Mouse (Mus musculus): ENCODE results near the gene Wee1.
"Not testable (repeated sequence)": the region's sequence is repeated elsewhere in the genome, so short reads cannot be mapped to it uniquely, and the experiment has no call there.

Gene Wee1

DNA sequence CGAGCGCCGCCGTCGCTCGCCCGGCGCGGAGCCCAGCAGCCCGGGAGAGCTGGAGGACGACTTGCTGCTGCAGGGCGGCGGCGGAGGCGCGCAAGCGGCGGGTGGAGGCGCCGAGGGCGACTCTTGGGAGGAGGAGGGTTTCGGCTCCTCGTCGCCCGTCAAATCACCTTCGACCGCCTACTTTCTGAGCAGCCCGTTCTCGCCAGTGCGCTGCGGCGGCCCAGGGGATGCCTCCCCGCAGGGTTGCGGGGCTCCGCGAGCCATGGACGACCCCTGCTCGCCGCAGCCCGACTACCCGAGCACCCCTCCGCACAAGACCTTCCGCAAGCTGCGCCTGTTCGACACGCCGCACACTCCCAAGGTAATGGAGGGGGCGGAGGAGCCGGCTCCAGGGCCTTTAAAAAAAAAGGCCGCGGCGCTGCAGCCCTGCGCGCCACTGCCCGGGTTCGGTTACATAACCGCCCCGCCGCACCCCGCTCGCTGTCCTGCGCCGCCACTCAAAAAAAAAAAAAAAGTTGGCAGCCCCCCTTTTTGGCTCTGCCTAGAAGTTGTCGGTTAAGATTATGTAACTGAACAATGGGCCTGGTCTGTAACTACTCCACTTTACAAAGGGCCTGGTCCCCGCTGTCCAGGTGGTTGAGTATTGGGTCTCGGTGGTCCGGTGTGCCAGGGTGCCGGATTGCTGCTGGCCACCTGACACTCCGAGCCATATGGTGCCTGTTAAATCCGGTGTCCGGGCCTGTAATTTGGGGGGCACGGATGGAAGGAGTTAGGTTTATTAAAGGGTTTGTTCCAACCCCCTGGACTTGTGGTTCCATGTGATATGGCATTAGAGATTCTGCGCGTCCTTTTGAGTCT lies 948 bp downstream of the Wee1 start:
- DNase-seq: peak; percentile 64

DNA sequence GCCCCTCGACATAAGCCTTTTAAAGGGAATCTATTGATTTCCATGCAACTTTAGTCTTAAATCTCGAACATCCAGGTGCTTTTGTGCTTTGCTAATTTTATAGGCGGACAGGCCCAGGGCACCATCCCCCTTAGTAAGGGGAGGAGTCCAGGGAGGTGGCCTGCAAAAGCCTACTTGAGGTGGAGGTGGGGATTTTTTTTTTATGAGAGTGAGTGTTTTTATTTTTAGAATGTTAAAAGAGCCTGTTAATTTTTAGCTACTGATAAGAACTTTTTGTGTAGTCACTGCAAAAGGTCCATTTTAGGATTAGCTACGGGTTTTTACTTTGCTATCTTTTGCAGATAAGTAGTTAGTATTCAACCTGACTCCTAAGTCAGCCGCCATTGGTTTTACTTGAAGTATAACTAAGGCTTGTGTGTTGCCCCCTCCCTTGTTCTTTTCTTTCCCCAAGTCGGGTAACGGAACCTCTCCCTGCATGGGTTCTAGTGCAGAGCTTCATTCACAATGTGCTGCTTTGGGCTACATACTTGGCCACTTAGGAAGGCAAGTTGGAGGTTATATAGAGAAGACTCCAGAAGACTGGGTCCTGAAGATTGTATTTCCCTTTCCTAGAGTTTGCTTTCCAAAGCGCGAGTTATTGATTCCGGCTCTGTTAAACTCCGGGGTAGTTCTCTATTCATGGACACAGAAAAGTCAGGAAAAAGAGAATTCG lies 2.2 kb downstream of the Wee1 start:
- no peak for DNase-seq

DNA sequence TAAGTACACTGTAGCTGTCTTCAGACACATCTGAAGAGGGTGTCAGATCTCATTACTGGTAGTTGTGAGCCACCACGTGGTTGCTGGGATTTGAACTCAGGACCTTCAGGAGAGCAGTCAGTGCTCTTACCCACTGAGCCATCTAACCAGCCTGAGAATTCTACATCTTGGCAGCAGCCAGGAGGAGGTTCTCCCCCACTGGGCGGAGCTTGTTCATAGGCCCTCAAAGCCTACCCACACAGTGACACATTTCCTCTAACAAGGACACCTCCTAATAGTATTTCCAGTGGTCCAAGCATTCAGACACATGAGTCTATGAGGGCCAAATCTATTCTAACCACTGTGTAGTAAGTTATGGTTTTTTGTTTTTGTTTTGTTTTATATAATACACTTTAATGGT lies 6.7 kb downstream of the Wee1 start:
- no peak for DNase-seq

DNA sequence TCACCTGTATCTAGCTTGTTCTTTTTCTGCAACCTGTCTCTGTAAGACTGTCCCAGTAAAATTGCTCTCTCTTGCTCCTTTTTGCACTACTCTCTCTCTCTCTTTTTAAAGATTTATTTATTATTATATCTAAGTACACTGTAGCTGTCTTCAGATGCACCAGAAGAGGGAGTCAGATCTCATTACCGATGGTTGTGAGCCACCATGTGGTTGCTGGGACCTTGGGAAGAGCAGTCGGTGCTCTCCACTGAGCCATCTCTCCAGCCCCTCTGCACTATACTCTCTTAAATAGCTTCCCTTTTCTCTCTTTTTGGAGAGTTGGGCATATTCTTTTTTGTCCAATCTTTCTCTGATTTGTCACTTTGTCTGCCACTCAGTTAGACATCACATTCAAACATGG lies 10.4 kb downstream of the Wee1 start:
- DNase-seq: not testable (repeated sequence)

DNA sequence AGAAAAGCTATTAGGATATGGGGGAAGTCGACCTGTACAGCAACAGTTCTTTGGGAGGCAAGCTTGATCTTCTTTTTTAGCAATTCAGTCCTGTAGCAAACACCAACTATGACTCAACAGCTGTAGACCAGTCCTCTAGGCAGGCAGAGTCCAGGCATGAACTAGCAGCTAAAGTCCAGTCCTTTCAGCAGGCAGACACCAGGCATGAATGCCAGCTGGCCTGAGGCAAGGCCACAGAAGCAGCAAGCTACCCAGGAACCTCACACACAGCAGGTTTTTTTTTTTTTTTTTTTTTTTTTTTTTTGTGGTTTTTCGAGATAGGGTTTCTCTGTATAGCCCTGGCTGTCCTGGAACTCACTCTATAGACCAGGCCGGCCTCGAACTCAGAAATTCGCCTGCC lies 12.1 kb downstream of the Wee1 start:
- DNase-seq: no peak

DNA sequence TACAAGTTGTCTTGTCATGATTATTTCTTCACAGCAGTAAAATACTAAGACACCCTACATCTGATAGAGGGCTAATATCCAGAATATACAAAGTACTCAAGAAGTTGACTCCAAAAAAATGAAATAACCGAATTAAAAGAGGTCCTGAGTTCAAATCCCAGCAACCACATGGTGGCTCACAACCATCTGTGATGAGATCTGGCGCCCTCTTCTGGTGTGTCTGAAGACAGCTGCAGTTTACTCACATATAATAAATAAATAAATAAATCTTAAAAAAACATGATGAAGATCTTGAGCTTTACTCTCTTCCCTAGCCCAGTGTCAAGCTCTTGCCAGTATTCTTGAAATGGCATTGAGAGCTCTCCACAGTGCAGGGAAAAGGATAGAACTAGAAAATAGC lies 16.7 kb downstream of the Wee1 start:
- DNase-seq: no peak

DNA sequence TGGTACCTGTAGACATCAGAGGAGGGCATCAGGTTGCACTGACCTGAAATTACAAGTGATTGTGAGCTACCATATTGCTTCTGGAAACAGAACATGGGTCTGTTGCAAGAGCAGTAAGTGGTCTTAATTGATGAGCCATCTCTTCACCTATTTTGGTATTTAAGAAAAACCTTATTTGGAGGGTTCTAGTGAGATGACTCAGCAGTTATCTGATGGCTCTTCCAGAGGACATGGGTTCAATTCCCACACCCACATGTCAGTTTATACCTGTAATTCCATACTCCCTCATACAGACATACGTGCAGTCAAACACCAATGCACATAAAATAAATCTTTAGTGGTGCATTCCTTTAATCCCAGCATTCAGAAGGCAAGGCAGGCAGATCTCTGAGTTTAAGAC lies 22.0 kb downstream of the Wee1 start:
- DNase-seq: no peak

DNA sequence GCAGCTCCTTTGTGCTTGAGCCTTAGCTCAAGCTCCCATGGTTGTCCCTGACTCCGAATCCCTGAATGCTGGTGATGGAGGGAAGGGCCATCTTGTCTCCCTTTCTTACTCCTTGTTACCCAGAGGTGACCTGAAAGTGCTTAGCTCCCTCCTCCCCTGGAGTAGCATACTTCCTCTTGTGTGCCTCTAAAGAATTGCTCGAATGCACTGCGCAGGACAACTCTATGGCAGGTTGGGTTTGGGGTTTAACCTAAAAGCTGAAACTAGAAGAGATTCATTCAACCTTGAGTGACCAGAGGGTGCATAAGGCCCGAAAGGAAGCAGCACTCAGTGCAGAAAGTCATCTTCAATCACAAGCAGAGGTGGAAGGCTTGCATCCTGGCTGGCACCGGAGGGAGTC lies 31.0 kb downstream of the Wee1 start:
- no peak for DNase-seq

DNA sequence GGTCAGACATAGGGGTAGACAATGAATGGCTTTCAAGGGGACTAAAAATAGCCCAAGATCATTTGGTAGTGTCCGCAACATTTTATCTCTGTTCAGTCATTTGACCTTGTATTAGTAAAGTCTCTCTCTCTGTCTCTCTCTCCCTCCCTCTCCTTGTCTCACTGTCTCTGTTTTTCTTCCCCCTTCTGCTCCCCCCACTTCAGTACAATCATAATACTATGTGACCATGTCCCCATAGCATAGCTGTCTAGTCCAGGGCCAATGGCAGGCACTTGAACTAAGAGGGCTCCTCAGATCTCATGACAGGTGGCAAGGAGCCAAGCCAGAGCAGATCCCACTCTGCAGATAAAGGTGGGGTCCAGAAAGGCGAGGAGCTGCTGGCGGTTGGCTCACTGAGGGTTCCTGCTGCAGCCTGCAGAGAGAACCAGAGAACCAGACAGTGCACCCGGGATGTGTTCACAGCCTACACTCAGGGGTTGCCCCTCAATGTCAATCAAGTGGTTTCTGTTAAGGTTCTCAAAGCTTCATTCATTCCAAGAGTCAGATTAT lies 34.9 kb downstream of the Wee1 start:
- no peak for DNase-seq

DNA sequence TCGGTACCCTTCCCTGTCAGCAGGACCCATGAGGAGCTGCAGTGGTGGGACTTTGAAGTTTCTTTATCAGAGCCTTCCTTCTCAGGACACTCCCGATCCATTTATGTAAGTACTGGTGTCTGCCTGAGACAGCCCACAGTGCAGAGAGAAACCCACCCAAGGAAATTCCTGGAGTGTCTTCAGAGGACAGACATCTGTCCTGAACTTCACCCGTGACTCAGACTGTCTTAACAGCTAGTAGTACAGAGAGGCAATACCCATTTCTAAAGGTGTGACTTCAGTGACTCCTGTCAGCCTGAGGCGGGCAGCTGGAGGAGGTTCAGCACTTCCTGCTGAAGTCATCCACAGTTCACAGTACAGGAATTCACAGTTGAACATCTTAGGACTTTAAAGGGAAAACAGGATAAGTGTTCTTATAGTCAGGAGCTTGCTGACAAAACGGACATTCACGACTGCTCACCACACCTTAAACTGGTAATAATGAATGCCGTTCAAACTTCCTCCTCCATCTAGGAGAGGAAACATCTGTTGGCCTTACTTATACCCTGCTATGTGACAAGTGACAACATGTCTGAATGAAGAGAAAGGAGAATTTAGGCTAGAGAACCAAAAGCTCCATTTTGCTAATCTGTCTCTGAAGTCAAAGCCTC lies 35.5 kb downstream of the Wee1 start:
- DNase-seq: no peak

DNA sequence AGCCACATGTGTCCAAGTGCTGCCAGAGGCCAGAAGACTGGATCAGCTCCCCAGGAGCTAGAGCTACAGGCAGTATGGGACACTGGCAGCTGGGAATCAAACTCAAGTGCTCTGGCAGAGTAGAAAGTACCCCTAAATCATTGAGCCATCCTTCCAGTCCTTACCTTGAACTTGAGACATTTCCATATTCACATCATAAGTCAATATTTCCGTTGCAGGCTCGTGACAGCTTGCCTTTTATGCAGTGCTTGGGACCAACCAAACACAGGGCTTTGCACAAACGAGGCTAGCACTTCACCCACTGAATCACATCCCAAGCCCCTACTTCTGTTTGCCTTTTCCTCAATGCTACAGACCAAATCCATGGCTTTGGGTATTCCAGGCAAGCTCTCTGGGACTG lies 36.2 kb downstream of the Wee1 start:
- DNase-seq: no peak

DNA sequence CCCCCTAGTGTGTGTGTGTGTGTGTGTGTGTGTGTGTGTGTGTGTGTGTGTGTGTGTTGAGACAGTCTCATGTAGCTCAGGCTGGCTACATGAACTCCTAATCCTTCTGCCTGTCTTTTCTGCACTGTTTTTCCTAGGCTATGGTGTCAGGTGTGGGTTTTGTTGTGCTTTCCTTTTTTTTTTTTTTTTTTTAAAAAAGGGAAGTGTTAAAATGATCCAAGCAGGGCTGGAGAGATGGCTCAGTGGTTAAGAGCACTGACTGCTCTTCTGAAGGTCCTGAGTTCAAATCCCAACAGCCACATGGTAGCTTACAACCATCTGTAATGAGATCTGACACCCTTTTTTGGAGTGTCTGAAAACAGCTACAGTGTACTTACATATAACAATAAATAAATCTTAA lies 38.3 kb downstream of the Wee1 start:
- DNase-seq: not testable (repeated sequence)

DNA sequence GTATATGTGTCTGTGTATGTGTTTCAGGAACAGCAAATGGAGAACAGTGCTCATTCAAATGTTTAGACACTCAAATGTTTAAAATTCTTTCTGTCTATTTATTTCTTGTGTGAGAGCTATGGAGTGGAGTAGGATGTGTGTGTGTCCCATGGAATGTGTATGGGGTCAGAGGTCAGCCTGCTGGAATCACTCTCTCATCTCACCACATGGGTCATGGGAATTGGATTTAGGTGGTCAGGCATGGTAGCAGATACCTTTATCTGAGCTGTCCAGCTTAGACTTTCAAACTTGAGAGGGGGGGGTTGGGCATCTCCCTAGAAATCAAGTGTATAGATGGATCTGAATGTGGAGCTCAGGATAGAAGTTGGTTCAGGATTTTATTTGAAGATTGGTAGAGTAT lies 38.8 kb downstream of the Wee1 start:
- DNase-seq: no peak

DNA sequence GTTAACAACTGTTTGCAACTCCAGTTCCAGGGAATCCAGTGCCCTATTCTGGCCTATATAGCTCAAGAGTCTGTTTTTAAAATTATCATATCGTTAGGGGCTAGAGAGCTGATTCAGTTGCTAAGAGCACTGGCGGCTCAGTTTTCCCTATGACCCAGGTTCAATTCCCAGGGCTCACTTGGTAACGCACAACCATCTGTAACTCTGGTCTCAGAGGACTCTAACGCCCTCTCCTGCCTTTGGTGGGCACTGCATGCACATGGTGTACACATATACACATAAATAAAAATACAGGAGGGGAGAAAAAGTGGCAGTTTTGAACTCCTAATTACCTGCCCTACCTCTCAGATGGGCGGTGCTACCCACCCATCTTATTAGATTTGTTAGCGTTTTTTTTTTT lies 41.2 kb downstream of the Wee1 start:
- DNase-seq: peak; percentile 16

DNA sequence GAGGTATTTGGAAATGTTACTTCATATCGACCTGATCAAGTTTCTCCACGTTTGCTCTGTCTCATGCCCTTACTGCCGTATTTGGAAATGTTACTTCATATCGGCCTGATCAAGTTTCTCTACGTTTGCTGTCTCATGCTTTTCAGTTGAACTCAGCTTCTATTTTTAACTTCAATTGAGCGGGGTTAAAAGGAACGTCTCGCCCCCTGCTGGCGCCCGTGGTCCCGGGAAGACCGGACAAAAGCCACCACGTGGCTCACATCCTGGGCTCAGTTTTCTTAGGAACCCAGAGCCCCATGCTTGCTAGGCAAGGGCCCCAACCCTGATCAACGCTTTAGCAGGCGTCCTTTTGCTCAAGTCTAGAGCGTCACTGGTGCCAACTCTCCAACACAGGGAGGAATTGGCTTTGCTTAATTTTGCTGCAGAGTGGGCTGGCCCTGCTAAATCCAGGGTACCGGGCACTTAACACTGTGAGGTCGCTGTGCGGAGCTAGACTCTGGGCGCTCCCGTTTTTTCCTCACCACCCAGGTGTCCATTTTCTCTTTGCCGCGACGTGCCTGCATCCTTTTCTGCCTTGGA lies 42.3 kb downstream of the Wee1 start:
- DNase-seq: peak; percentile 91

DNA sequence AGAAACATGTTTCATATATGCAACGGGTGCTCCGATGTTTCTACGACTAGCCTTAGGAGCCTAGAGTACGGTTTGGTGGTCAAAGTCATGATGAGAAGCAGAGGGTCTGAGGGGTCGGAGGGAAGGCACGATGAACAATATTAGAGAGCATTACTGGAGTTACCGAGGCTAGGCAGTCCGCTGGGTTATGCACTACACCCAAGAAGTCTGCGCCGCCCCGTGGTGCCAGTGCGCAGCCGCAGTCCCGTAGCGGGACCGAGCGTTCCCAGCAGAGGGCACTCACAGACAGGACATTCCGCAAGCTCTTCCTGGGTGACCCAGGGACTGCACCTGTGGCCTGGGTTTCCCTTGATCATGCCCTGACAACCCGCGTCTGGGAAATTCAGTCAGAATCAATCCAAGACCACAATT lies 42.9 kb downstream of the Wee1 start:
- peak; percentile 93 for DNase-seq

DNA sequence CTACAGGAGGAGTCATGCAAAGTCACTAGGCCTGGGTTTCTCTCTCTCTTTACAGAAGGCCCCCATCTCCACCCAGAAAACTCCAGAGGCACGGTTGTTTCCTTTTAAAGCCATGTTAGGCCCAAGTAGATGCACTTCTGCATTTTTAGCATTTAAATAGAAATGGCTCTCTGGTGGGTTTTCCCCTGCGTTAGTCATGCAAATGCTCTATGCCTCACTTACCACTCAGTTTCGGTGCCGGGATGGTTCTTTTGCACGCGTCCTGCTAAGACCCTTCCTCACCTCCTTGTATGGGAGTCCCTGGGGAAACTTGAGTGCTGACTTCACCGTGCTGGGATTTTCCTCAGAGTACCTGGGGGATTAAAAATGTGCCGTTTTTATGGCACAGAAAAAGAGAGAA lies 44.4 kb downstream of the Wee1 start:
- no peak for DNase-seq

DNA sequence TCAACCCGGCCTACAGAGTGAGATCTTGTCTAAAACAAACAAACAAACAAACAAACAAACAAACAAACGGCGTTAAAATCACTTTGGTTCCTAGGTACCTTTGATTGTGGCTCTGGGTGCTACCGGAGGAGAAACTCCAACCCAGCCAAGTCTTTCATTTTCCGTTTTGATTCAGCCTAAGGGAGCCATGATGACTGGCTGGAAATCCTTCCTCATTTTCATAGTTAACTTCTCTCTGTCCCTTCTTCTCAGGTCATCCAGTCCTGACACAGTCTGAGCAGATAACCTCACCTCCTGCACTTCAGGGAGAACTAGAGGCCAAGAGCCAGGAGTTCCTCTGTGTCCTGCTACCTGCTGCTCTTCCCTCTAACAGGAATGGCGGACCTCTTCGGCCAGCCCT lies 57.4 kb downstream of the Wee1 start:
- no peak for DNase-seq

DNA sequence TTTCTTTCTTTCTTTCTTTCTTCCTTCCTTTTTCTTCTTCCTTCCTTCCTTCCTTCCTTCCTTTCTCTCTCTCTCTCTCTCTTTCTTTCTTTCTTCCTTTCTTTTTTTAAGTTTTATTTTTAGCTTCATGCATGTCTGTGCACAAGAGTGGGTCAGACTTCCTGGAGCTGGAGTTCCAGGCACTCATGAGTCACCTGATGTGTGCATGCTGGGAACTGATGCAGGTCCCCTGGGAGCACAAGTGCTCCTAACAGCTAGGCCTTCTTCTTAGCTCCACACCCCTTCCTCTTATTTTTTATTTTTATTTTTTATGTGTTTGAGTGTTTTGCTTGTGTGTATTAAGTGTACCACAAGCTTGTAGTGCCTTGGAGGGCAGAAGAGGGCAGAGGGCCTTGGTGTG lies 58.8 kb downstream of the Wee1 start:
- no peak for DNase-seq

DNA sequence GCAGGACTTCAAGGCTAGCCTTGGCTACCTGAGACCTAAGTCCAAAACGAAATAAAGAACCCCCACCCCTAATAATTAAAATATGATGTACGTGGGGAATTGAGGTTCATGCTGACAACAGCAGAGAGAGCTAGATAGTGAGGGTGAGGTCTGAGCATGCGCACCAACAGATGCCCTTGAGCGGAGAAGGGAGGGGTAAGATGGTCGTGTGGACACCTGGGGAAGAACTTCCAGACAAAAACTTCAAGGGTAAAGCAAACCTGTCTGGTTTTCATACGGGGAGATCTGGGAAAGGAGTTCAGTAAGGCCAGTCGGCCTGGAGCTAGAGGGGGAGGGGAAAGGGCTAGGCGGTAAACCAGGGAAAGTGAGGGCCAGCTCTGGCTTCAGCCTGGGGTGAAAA lies 59.6 kb downstream of the Wee1 start:
- DNase-seq: no peak

DNA sequence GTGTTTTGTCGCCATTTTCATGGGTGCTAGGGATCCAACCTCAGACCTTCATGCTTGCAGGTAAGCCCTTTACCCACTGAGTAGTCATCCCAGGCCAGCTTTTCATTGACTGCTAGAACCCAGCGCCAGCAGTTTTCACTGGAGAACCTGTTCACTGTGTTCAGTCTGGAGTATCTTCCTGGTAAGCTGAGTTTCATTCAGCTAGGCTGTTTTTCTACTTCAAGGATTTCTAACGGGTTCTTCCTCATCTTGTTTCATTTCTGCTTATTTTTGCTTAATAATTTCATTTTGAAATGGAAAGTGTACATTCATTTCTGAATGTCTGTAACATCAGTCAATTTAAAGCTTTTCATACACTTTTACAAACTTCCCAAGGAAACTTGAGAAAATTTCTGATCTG lies 62.8 kb downstream of the Wee1 start:
- no peak for DNase-seq

DNA sequence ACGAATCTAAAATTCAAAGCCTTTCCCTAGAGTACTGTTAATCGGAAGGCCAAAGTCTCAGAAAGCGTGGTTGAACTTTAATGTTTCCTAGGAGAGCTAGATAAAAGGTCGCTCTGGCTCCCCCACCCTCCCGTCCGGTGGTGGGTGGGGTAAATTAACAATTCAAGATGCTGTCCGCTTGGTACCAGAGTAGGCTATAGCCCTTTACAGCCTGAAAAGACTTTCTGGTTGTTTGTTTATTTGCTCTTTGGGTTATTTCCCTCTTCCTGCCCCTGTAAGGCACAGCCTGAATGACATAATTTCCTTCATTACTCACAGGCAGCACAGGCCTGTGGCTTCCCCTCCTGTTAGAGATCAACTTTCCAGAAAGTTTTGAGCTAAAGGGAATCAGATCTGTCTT lies 68.1 kb downstream of the Wee1 start:
- no peak for DNase-seq

Data from retina, postnatal 1 day (tissue).